Mouse (Mus musculus) thymus, postnatal 4 days (tissue): Measurements from ENCODE around the gene Gstm3.
"Not testable (repeated sequence)": the region's sequence is repeated elsewhere in the genome, so short reads cannot be mapped to it uniquely, and the experiment has no call there.

ENCODE experiments used
- DNase-seq: peaks from one replicate; pipeline ENCODE4 v3.0.0; 2021

Gene Gstm3

GRCm38 (mm10) chr3:107968724-107969395 lies at the start of gene Gstm3:
Gstm3 (minus strand) TSS chr3:107969283.
- DNase-seq, result no peak

GRCm38 (mm10) chr3:108018190-108018820 lies 49.2 kb upstream of the Gstm3 start:
- peak; percentile 23 for DNase-seq

GRCm38 (mm10) chr3:108017473-108018189 lies 48.5 kb upstream of the Gstm3 start, which contains the start of gene Gstm1:
Gstm1 (minus strand) TSS chr3:108017973.
- peak; percentile 87 for DNase-seq

- not testable (repeated sequence) for DNase-seq
These were observed 47.4 kb upstream of the Gstm3 start for GRCm38 (mm10) chr3:108016468-108016867.

- no peak for DNase-seq
These were observed 45.9 kb upstream of the Gstm3 start for GRCm38 (mm10) chr3:108014974-108015346.

GRCm38 (mm10) chr3:108014098-108014973 lies 45.3 kb upstream of the Gstm3 start:
- DNase-seq, result no peak

GRCm38 (mm10) chr3:108013331-108013871 lies 44.3 kb upstream of the Gstm3 start:
- DNase-seq, result no peak

GRCm38 (mm10) chr3:108011558-108011957 lies 42.5 kb upstream of the Gstm3 start:
- DNase-seq, result no peak

- DNase-seq, result no peak
These were observed 41.2 kb upstream of the Gstm3 start for GRCm38 (mm10) chr3:108010286-108010685.

GRCm38 (mm10) chr3:108002021-108002420 lies 32.9 kb upstream of the Gstm3 start:
- no peak for DNase-seq

- no peak for DNase-seq
These were observed 30.4 kb upstream of the Gstm3 start for GRCm38 (mm10) chr3:107999491-107999890.

- DNase-seq, result no peak
These were observed 29.5 kb upstream of the Gstm3 start for GRCm38 (mm10) chr3:107998591-107998990.

GRCm38 (mm10) chr3:107996576-107996975 lies 27.5 kb upstream of the Gstm3 start:
- no peak for DNase-seq

- DNase-seq, result not testable (repeated sequence)
These were observed 26.9 kb upstream of the Gstm3 start for GRCm38 (mm10) chr3:107995974-107996373.

- no peak for DNase-seq
These were observed 17.0 kb upstream of the Gstm3 start, which contains the start of gene Gstm2 for GRCm38 (mm10) chr3:107986041-107986562. Gstm2 (minus strand) TSS chr3:107986453.

- DNase-seq, result not testable (repeated sequence)
These were observed 16.1 kb upstream of the Gstm3 start for GRCm38 (mm10) chr3:107985141-107985540.

GRCm38 (mm10) chr3:107984471-107984870 lies 15.4 kb upstream of the Gstm3 start:
- no peak for DNase-seq

GRCm38 (mm10) chr3:107983771-107984170 lies 14.7 kb upstream of the Gstm3 start:
- DNase-seq, result no peak

- no peak for DNase-seq
These were observed 13.6 kb upstream of the Gstm3 start for GRCm38 (mm10) chr3:107982726-107983125.

GRCm38 (mm10) chr3:107981261-107981660 lies 12.2 kb upstream of the Gstm3 start:
- no peak for DNase-seq

- no peak for DNase-seq
These were observed 8.6 kb upstream of the Gstm3 start for GRCm38 (mm10) chr3:107977691-107978090.

- DNase-seq, result no peak
These were observed 5.2 kb upstream of the Gstm3 start for GRCm38 (mm10) chr3:107974237-107974636.
